Mouse (Mus musculus) kidney, adult 2 months (tissue): Measurements from ENCODE around the gene Golt1b. TPM values are rescaled to one million over a fixed set of nuclear protein-coding genes. Genes with fewer than 3 reads are reported as not detected.

ENCODE experiments used
- DNase-seq: peaks from one replicate; pipeline ENCODE4 v3.0.0; 2021
- H3K27ac ChIP-seq: fragments of 200-500 bp; 2 replicates; pipeline ENCODE4 v1.5.1; 2012; ENCODE audit warnings: low read depth, low read length, control low read depth, inconsistent platforms; ENCODE audit not compliant: insufficient read depth
- H3K27me3 ChIP-seq: fragments of 200-500 bp; replicated peaks from 2 replicates; pipeline ENCODE4 v1.6.1; 2012; ENCODE audit warnings: mild to moderate bottlenecking, moderate library complexity, low read length, inconsistent platforms; ENCODE audit not compliant: control insufficient read depth, insufficient read depth
- H3K36me3 ChIP-seq: fragments of 200-500 bp; 2 replicates; pipeline ENCODE4 v1.6.1; 2012; ENCODE audit warnings: mild to moderate bottlenecking, moderate library complexity, low read length, inconsistent platforms; ENCODE audit not compliant: control insufficient read depth, insufficient read depth
- H3K4me1 ChIP-seq: fragments of 200-500 bp; 2 replicates; pipeline ENCODE4 v1.6.1; 2011; ENCODE audit warnings: low read length; ENCODE audit not compliant: control insufficient read depth, insufficient read depth
- H3K4me3 ChIP-seq: fragments of 200-500 bp; 2 replicates; pipeline ENCODE4 v1.5.1; 2011; ENCODE audit warnings: mild to moderate bottlenecking, low read depth, low read length, control low read depth; ENCODE audit not compliant: insufficient read depth
- CTCF ChIP-seq: fragments of 200-500 bp; conservative IDR thresholded peaks from 2 replicates; pipeline ENCODE4 v1.5.1; 2011; ENCODE audit warnings: low read depth, mild to moderate bottlenecking, control low read depth, low read length, moderate library complexity, mixed read lengths; ENCODE audit not compliant: insufficient read depth, insufficient read length
- POLR2A ChIP-seq: fragments of 200-500 bp; IDR thresholded peaks from one replicate; pipeline ENCODE4 v1.6.1; 2011; ENCODE audit warnings: low read depth, low read length, control low read depth
- WGBS: fragments of 180-500 bp; shearing (Covaris S2); methylation state at CpG from one replicate; pipeline ENCODE4 v1.1.7; 2018; 5-methylcytosine and 5-hydroxymethylcytosine counted together
- polyA plus RNA-seq: library from polyadenylated mRNA; depleted of rRNA; stranded (reverse); fragments of >200 nt; gene quantifications from 2 replicates; pipeline ENCODE4 v1.2.3, GENCODE M21; 2012; rRNA removed

Gene Golt1b
- polyA plus RNA-seq, 1 experiment = 5.5 TPM

DNA sequence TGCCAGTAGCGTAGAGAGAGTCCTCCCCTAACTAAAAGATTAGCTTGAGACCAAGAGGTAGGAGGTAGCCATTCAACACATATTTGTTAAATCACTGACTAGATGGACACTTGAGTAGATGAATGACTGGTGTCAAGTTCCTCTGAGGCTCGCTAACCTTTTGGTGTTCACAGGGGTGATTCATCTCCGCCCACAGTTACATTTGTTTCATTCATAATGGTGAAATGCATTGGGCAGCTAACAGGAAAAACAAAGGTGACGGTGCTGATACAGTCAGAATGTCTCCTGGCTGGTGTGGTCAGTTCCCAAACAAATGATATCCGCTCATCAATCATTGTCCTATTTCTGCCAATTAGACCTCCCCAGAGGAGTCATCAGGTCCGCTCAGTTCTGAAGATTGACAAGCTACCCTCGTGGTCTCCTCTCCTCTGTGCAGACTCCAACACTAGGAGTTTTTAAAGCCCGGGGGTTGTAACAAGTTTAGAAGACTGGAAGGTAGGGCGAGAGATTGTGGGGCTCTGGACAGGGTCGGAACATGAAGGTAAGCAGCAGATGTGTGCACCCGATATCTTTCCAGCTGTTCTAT lies 26.0 kb downstream of the Golt1b start, which contains the start of gene Spx:
Gene Spx (plus strand): TSS at position 536 of the 586 bp plus-strand sequence.
- 66% methylated on average over 11 of the region's 11 CpGs for WGBS
- Histone ChIP-seq H3K27me3 (no peaks in the 10 kb centered on the region; the same call in 1 of the 2 replicates), H3K4me3 (no peak within 1 kb of the TSS), H3K36me3 (no peaks in the 10 kb centered on the region), H3K4me1 (no peaks in the 10 kb centered on the region), H3K27ac (no peak within 1 kb of the TSS)
- DNase-seq = no peak
- TF ChIP-seq CTCF (no peak), POLR2A (no peak)

DNA sequence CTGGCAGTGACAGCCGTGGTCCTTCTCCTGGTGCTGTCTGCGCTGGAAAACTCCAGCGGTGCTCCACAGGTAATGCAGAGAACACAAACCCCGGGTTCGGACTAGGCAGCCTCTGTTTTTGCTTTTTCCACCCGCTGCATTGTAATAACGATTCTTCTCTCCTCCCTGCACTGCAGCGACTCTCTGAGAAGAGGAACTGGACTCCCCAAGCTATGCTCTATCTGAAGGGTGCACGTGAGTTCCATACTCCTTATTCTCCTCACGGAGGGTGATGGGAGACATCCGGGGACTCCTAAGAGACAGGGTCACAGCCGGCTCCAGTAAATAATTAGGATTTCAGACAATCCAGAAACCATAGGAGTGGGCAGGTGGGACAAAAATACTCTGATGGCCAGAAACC lies 26.8 kb downstream of the Golt1b start:
- H3K36me3 ChIP-seq = no peaks in the 10 kb centered on the region
- no peak for TF ChIP-seq POLR2A
- TF ChIP-seq CTCF = no peak
- H3K27me3 ChIP-seq = no peaks in the 10 kb centered on the region; the same call in 1 of the 2 replicates
- DNase-seq = no peak
- 20% methylated on average over 12 of the region's 12 CpGs for WGBS
- no peak overlapping the region for H3K4me3 ChIP-seq
- H3K4me1 ChIP-seq = no peaks in the 10 kb centered on the region
- no peak overlapping the region for H3K27ac ChIP-seq

DNA sequence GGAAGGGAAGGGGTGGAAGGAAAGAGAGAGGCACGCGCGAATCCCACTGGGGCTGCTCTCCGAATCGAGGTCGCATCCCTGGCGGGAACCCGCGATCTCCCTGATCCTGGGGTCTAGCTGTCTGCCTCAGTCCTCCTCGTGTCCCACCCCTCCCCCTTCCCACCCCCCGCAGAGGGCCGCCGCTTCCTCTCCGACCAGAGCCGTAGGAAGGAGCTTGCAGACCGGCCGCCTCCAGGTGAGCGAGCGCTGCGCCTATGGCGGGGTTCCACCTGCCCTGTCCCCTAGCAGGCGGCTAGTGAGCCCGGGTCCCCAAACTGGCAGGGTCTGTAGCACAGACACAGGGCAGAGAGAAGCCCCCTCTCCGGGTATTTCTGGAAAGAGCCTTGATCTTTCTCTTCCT lies 27.6 kb downstream of the Golt1b start:
- Histone ChIP-seq H3K27ac (no peak overlapping the region), H3K27me3 (no peaks in the 10 kb centered on the region; the same call in 1 of the 2 replicates), H3K4me1 (no peaks in the 10 kb centered on the region), H3K36me3 (no peaks in the 10 kb centered on the region), H3K4me3 (no peak overlapping the region)
- no peak for TF ChIP-seq CTCF
- no peak for TF ChIP-seq POLR2A
- DNase-seq = no peak
- WGBS = 3% methylated on average over 24 of the region's 24 CpGs

DNA sequence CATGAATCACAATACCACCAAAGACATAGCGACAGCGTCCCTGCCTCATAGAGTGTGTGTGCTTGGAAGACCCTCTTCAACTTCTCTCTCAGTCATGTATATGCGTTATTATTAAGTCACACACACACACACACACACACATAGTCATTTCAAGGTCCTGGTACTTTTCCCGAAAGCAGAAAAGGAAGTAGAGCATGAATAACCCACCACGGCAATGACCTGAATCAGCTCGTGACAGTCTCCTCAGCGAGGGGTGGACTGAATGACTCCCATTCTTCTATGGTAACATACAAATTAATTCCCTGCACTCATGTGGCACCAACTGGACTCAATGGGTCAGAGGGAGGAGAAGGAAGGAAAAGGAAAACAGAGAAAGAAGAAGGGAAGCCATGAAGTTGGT lies 38.0 kb downstream of the Golt1b start:
- TF ChIP-seq POLR2A (no peak), CTCF (no peak)
- 47% methylated on average over 7 of the region's 7 CpGs for WGBS
- Histone ChIP-seq H3K4me3 (no peak overlapping the region), H3K4me1 (no peaks in the 10 kb centered on the region), H3K36me3 (no peaks in the 10 kb centered on the region), H3K27me3 (no peaks in the 10 kb centered on the region), H3K27ac (no peak overlapping the region)
- no peak for DNase-seq

DNA sequence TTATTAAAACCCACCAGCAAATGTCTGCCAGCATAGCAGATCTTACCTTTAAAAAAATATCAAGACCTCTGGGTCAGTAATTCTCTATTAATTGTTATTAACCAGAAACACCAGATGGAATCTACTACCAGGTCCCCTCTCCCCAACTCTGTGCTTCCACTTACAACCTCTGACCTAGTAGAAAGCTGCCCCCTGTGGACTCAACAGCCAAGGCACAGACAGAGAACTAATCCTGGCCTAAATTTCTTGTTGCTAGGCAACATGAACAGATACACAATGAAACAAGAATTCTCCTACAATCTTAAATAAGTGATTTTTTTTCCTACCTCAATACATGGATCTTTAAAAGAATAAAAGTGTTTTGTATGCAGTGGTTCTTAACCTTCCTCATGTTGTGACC lies 42.1 kb downstream of the Golt1b start:
- Histone ChIP-seq H3K27ac (no peak overlapping the region), H3K4me1 (no peaks in the 10 kb centered on the region), H3K4me3 (no peak overlapping the region), H3K27me3 (no peaks in the 10 kb centered on the region), H3K36me3 (no peaks in the 10 kb centered on the region)
- TF ChIP-seq CTCF = no peak
- TF ChIP-seq POLR2A = no peak
- DNase-seq = no peak

DNA sequence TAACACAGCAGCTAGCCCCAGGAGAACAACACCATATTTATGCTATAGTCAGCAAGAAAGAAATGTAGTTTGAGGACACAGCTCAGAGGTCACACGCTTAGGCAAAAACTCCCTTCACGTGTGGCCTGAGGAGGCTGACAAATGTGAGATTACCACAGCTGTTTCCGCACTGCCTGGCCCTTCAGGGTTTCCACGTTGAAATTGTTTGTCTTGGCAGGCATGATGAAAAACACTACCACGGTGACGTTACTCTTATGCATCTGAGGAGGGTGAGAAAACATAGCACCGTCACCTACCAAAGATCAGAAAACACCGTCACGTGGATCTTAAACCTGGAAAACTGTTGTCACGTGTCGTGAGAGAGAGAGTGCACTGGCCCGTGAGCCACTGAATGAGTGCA lies 64.4 kb downstream of the Golt1b start:
- TF ChIP-seq CTCF (no peak), POLR2A (no peak)
- WGBS = 48% methylated on average over 12 of the region's 12 CpGs
- Histone ChIP-seq H3K36me3 (no peaks in the 10 kb centered on the region), H3K27me3 (no peaks in the 10 kb centered on the region), H3K27ac (no peak overlapping the region), H3K4me3 (no peak overlapping the region), H3K4me1 (no peaks in the 10 kb centered on the region)
- DNase-seq = peak; percentile 12

DNA sequence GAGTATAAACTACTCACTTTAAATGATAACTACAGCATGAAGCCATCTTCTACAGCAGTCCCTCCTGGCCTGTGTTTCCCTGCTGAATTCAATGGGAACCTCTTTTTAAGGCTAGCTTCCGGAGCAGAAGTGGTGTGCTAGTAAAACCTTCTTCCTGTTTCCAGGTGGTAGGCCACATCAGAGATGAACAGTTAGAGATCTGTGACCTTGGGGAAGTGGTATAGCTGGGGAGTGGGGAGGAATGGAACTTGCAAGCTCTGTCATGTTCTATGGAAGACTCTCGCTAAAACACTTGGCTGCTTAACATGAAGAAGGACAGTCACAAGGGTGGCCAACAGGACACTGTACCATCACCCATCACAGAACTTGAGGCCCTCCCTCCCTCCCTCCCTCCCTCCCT lies 66.3 kb downstream of the Golt1b start:
- WGBS = 78% methylated on average over 2 of the region's 2 CpGs
- no peaks in the 10 kb centered on the region for H3K27me3 ChIP-seq
- no peak overlapping the region for H3K4me3 ChIP-seq
- no peaks in the 10 kb centered on the region for H3K36me3 ChIP-seq
- no peak for TF ChIP-seq CTCF
- TF ChIP-seq POLR2A = no peak
- no peaks in the 10 kb centered on the region for H3K4me1 ChIP-seq
- no peak overlapping the region for H3K27ac ChIP-seq
- no peak for DNase-seq

Other genes starting within 250 kb of the Golt1b start
- 41.4 and 41.9 TPM in 2 replicates for gene Slco1a6, start 178.7 kb upstream of the Golt1b start, polyA plus RNA-seq
- gene Iapp, start 88.8 kb upstream of the Golt1b start, polyA plus RNA-seq = not detected in 2 replicates
- not detected in 2 replicates for gene Slco1a5, start 64.2 kb upstream of the Golt1b start, polyA plus RNA-seq
- gene Pyroxd1, start 41.6 kb upstream of the Golt1b start, polyA plus RNA-seq = 5.6 and 6.0 TPM in 2 replicates
- 2.6 and 4.4 TPM in 2 replicates for gene Recql, start 134 bp upstream of the Golt1b start, polyA plus RNA-seq
- gene Spx, start 26.2 kb downstream of the Golt1b start, polyA plus RNA-seq = 0.14 and 0.30 TPM in 2 replicates
- 11.5 and 14.8 TPM in 2 replicates for gene Gys2, start 85.9 kb downstream of the Golt1b start, polyA plus RNA-seq
- 2,043 and 2,340 TPM in 2 replicates for gene Ldhb, start 120.7 kb downstream of the Golt1b start, polyA plus RNA-seq
- 9.4 TPM in 2 replicates for gene Kcnj8, start 184.4 kb downstream of the Golt1b start, polyA plus RNA-seq